Mouse (Mus musculus) forebrain, embryonic 11.5 days (tissue): ENCODE data around the gene Tmed5. TPM values are rescaled to one million over a fixed set of nuclear protein-coding genes. Genes with fewer than 3 reads are reported as not detected.

Source experiments
- ATAC-seq: fragments of 200-750 bp; cut with Nextera tagmentation; replicated peaks from 2 replicates; pipeline ENCODE4 v1.8.0; 2017; ENCODE audit warnings: moderate TSS enrichment; ENCODE audit not compliant: low FRiP score
- DNase-seq: peaks from one replicate; pipeline ENCODE4 v3.0.0-alpha.2; 2017; ENCODE audit warnings: low spot score
- H3K27ac ChIP-seq: fragments of 300-500 bp; sonication (generic); 2 replicates; pipeline ENCODE4 v1.5.1; 2014; ENCODE audit warnings: low read depth, low read length
- H3K27me3 ChIP-seq: fragments of 300-500 bp; sonication (generic); 2 replicates; pipeline ENCODE4 v1.6.1; 2014; ENCODE audit warnings: mild to moderate bottlenecking, low read length, mixed read lengths; ENCODE audit not compliant: control insufficient read depth, insufficient read depth
- H3K36me3 ChIP-seq: fragments of 300-500 bp; sonication (generic); 2 replicates; pipeline ENCODE4 v1.6.1; 2014; ENCODE audit warnings: mild to moderate bottlenecking, low read length, moderate library complexity, mixed read lengths; ENCODE audit not compliant: control insufficient read depth, insufficient read depth
- H3K4me1 ChIP-seq: fragments of 300-500 bp; sonication (generic); replicated peaks from 2 replicates; pipeline ENCODE4 v1.6.1; 2014; ENCODE audit warnings: low read length, mixed read lengths; ENCODE audit not compliant: control insufficient read depth, insufficient read depth
- H3K4me2 ChIP-seq: fragments of 300-500 bp; sonication (generic); 2 replicates; pipeline ENCODE4 v1.6.1; 2014; ENCODE audit warnings: low read depth, mild to moderate bottlenecking, low read length, moderate library complexity, mixed read lengths; ENCODE audit not compliant: severe bottlenecking
- H3K4me3 ChIP-seq: fragments of 300-500 bp; sonication (generic); 2 replicates; pipeline ENCODE4 v1.5.1; 2014; ENCODE audit warnings: low read depth, low read length
- H3K9ac ChIP-seq: fragments of 300-500 bp; sonication (generic); 2 replicates; pipeline ENCODE4 v1.6.1; 2014; ENCODE audit warnings: low read length
- H3K9me3 ChIP-seq: fragments of 300-500 bp; sonication (generic); 2 replicates; pipeline ENCODE4 v1.6.1; 2016; ENCODE audit warnings: low read length, mixed read lengths; ENCODE audit not compliant: control insufficient read depth
- WGBS: fragments of 180-500 bp; shearing (Covaris S2); extraction: QIAGEN DNeasy Blood & Tissue Kit; methylation state at CpG from one replicate; pipeline ENCODE4 v1.1.7; 2014; 5-methylcytosine and 5-hydroxymethylcytosine counted together
- polyA plus RNA-seq: library from polyadenylated mRNA; unstranded; fragments of >200 nt; fragmentation: Nextera tagmentation; extraction: Ambion mirVana; gene quantifications from 2 replicates; pipeline ENCODE4 v1.2.1, GENCODE M21; 2014

Gene Tmed5
- polyA plus RNA-seq, 1 experiment from 2014 or later = 31.8 TPM

DNA sequence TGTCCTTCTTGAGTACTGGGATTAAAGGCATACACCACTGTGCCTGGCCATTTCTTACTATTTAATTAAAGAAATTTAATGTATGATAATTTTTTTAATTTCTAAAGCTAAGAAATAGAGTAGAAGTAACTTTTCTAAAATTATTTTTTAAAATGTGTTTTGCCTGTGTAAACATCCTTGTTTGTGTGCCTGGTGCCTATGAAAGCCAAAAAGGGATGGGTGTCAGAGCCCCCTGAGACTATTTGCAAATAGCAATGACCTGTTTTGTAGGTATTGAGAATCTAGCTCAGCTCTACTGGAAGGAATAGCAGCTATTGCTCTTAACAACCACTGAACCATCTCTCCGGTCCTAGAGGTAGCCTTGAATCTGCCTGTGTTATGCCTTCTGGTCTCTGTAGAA lies 60.1 kb downstream of the Tmed5 start:
- no peak for ATAC-seq
- 97% methylated on average over 1 of the region's 1 CpGs for WGBS
- no peaks in the 10 kb centered on the region for H3K9me3 ChIP-seq
- H3K36me3 ChIP-seq = peaks cover 25% of the 10 kb centered on the region
- H3K27me3 ChIP-seq = no peaks in the 10 kb centered on the region
- no peak overlapping the region for H3K4me2 ChIP-seq
- no peak overlapping the region for H3K27ac ChIP-seq
- H3K4me1 ChIP-seq = no peaks in the 10 kb centered on the region
- no peak for DNase-seq
- no peak overlapping the region for H3K4me3 ChIP-seq
- H3K9ac ChIP-seq = no peak overlapping the region

DNA sequence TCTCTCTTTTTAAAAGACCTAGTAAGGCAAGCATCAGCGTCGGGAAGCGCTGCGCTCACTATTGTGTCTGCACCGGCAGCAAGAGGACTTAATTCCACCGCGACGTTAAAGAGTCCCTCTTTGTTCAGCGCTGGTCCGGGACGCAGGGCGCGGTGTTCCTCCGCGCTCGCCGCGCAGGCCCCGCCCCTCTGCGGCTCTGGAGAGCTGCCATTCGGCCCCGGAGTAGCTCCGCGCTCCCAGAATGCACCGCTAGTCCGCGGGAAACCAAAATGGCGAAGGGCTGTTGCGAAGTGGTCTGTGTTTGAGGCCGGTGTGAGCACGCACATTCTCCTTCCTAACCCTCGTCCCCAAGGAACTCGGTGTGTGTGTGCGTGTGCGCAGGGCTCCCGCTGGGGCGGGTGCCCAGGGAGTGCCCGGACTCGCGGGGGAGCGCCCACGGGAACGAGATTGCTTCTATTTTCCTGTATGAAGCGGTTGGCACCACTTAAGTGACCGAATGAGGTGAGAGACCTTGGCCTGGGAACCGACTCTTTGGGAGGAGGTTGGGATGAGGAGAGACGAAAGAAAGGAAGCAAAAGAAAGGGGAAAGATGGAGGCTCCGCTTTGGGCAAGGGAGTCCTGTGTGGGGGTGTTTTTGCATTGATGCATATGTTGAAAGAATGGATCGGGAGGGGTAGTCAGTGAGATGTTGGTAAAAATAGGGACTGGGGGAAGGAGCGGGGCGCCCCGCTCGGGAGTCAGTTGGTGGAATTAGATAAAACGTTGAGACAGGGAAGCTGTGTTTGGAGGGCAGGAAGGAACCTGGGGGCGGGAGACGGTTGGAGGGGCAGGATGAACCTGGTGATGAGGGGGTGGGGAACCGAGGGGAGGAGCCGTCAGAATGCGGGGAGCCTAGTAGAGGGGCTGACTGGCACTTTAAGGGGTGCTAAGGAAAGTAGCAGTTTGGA lies 66.7 kb downstream of the Tmed5 start, which contains the start of gene Mtf2:
Mtf2 (plus strand) TSS at position 210 of the 947 bp plus-strand sequence.
- DNase-seq (peak; percentile 98), ATAC-seq (peak; percentile 98)
- WGBS = under 1% methylated on average over 59 of the region's 59 CpGs
- Histone ChIP-seq H3K27me3 (no peaks in the 10 kb centered on the region), H3K9ac (peak within 1 kb of the TSS; percentile 99), H3K9me3 (no peaks in the 10 kb centered on the region), H3K36me3 (peaks cover 9% of the 10 kb centered on the region), H3K4me1 (no peaks in the 10 kb centered on the region), H3K27ac (peak within 1 kb of the TSS; percentile 89), H3K4me3 (peak within 1 kb of the TSS; percentile 98), H3K4me2 (peak within 1 kb of the TSS; percentile 57)

DNA sequence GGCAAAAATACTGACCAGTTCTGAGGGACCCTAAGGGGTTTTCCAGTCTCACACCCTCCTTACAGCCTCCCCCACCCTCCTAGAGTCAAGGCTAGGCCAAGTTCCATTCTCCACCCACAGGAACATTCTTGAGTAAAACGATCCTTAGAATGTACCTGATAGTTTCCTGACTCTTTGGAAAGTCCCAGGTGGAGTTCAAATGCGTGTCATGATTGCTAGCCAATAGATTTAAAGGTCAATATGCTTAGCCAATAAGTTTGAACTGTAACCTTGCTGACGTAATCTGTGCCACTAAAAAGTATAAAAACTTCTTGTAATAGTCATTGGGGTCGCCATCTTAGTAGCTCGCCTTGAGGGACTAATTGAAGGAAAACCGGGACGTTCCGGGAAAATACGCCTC lies 72.0 kb downstream of the Tmed5 start:
- DNase-seq (no peak), ATAC-seq (no peak)
- Histone ChIP-seq H3K27ac (no peak overlapping the region), H3K9ac (no peak overlapping the region), H3K36me3 (no peaks in the 10 kb centered on the region), H3K4me2 (no peak overlapping the region), H3K9me3 (no peaks in the 10 kb centered on the region), H3K4me1 (no peaks in the 10 kb centered on the region), H3K27me3 (no peaks in the 10 kb centered on the region), H3K4me3 (no peak overlapping the region)
- 92% methylated on average over 9 of the region's 9 CpGs for WGBS

Other genes with a start within 250 kb of the Tmed5 start
- 83.2 and 84.4 TPM in 2 replicates for gene Rpl5, start 232.1 kb downstream of the Tmed5 start, polyA plus RNA-seq
- 18.1 and 21.7 TPM in 2 replicates for gene Fam69a, start 145.5 kb downstream of the Tmed5 start, polyA plus RNA-seq
- 138 and 148 TPM in 2 replicates for gene Mtf2, start 66.9 kb downstream of the Tmed5 start, polyA plus RNA-seq
- gene Ccdc18, start 255 bp upstream of the Tmed5 start, polyA plus RNA-seq = 13.9 and 15.8 TPM in 2 replicates
- gene Dr1, start 136.3 kb upstream of the Tmed5 start, polyA plus RNA-seq = 55.3 and 60.2 TPM in 2 replicates
- gene Pigg, start 180.0 kb upstream of the Tmed5 start, polyA plus RNA-seq = 3.7 and 4.3 TPM in 2 replicates
- gene Gm42517, start 235.3 kb upstream of the Tmed5 start, polyA plus RNA-seq = 0.13 TPM in 1 of 2 replicates, not detected in the other